Mouse (Mus musculus): Measurements from ENCODE around the gene Cep290. TPM values are rescaled to one million over a fixed set of nuclear protein-coding genes. Genes with fewer than 3 reads are reported as not detected.

Gene Cep290
- 5.1 and 5.5 TPM in 2 replicates for polyA plus RNA-seq (2015; fragmentation: Nextera tagmentation; extraction: Ambion mirVana)

GRCm38 (mm10) chr10:100487097-100487978 is at the start of gene Cep290, which contains the start of gene Tmtc3:
Gene Cep290, plus strand, starts transcription at chr10:100487558.
Gene Tmtc3, minus strand, starts transcription at chr10:100487350.

DNA sequence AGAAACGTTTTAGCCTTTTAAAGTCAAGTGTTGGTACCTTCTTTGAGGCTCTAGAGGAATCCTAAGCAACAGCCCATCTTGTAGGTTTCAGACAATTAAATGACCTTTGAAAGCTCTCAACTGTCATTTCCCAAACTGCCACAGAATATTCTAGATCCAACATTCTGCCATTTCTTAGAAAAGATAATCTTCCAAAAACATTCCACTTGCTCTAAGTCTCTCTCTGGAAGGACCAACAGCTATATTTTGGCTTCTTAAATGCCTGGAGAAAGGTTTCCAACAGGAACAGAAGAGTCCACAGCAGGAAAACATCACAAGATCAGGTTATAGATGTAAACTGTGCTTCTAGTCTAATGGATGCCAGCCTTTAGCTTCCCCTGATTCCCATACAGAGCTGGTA is 103.0 kb downstream of the Cep290 start, which contains the start of the genes 4930430F08Rik and 1700017N19Rik:
Gene 4930430F08Rik (minus strand): TSS at position 101 of the 400 bp plus-strand sequence.
Gene 1700017N19Rik (plus strand): TSS at position 162 of the 400 bp plus-strand sequence.

Other genes with a start within 250 kb of the Cep290 start
- not detected in 2 replicates for gene Gm4301, start 151.9 kb upstream of the Cep290 start, polyA plus RNA-seq (2015; fragmentation: Nextera tagmentation; extraction: Ambion mirVana)
- gene Gm4302, start 146.7 kb upstream of the Cep290 start, polyA plus RNA-seq (2015; fragmentation: Nextera tagmentation; extraction: Ambion mirVana) = not detected in 2 replicates
- gene Gm4303, start 141.6 kb upstream of the Cep290 start, polyA plus RNA-seq (2015; fragmentation: Nextera tagmentation; extraction: Ambion mirVana) = not detected in 2 replicates
- gene Gm4305, start 136.5 kb upstream of the Cep290 start, polyA plus RNA-seq (2015; fragmentation: Nextera tagmentation; extraction: Ambion mirVana) = not detected in 2 replicates
- gene Gm4307, start 126.2 kb upstream of the Cep290 start, polyA plus RNA-seq (2015; fragmentation: Nextera tagmentation; extraction: Ambion mirVana) = not detected in 2 replicates
- gene Gm4312, start 105.0 kb upstream of the Cep290 start, polyA plus RNA-seq (2015; fragmentation: Nextera tagmentation; extraction: Ambion mirVana) = not detected in 2 replicates
- 6.1 and 6.2 TPM in 2 replicates for gene Tmtc3, start 208 bp upstream of the Cep290 start, polyA plus RNA-seq (2015; fragmentation: Nextera tagmentation; extraction: Ambion mirVana)
- 11.7 and 14.5 TPM in 2 replicates for gene 4930430F08Rik, start 102.9 kb downstream of the Cep290 start, polyA plus RNA-seq (2015; fragmentation: Nextera tagmentation; extraction: Ambion mirVana)
- gene 1700017N19Rik, start 102.9 kb downstream of the Cep290 start, polyA plus RNA-seq (2015; fragmentation: Nextera tagmentation; extraction: Ambion mirVana) = not detected in 2 replicates